In genomic region chr1:155944361-155944760, GRCm38 (mm10) we compare ENCODE assay signal across 26 mouse cellular contexts. TPM values are rescaled to one million over a fixed set of nuclear protein-coding genes. Genes with fewer than 3 reads are reported as not detected.
DNase-seq lines count a peak whose midpoint lies in the region; ATAC-seq and TF ChIP-seq lines count a peak whose summit lies in the region.
"Had no signal": no experiment of that assay in that cellular context is flagged by ENCODE, and none has a peak within 500 bp of the region (broad histone marks: within the 10 kb centered on the region; RNA-seq: fewer than 3 reads in every experiment).

No protein-coding gene starts in this region.

- no peak for TF ChIP-seq POLR2A in liver, adult 2 months (IDR thresholded peaks at IDR 0.05; ENCODE audit: extremely low read depth, insufficient read depth, low read length)

- H3K36me3 ChIP-seq in liver, adult 2 months (ENCODE audit: control insufficient read depth, insufficient read depth, low read length) = peaks cover 50% of the 10 kb centered on the region
- H3K36me3 ChIP-seq in liver, postnatal 0 days (replicated peaks; ENCODE audit: insufficient read depth, low read length) = peaks cover 43% of the 10 kb centered on the region

- no peaks in the 10 kb centered on the region for H3K27me3 ChIP-seq in liver, adult 2 months (ENCODE audit: control insufficient read depth, insufficient read depth, low read length)
- no peaks in the 10 kb centered on the region for H3K27me3 ChIP-seq in liver, postnatal 0 days (ENCODE audit: insufficient read depth, low read length)
- H3K27me3 ChIP-seq: CH12.LX; embryonic facial prominence, embryonic 13.5 days; embryonic facial prominence, embryonic 15.5 days; forebrain, embryonic 12.5 days had no signal

- no peak for ATAC-seq in liver, postnatal 0 days
- ATAC-seq: CD4-positive, CD25-positive, alpha-beta regulatory T cell, adult 4 months; forebrain, embryonic 14.5 days; forebrain, embryonic 16.5 days had no signal

- no peak overlapping the region for H3K9ac ChIP-seq in liver, adult 2 months (ENCODE audit: low read depth, low read length)
- H3K9ac ChIP-seq in liver, postnatal 0 days (replicated peaks) = no peak overlapping the region
- H3K9ac ChIP-seq: embryonic facial prominence, embryonic 13.5 days; embryonic facial prominence, embryonic 15.5 days; forebrain, embryonic 12.5 days had no signal

- H3K4me3 ChIP-seq in liver, adult 2 months (ENCODE audit: insufficient read depth, low read depth, low read length) = no peak overlapping the region
- H3K4me3 ChIP-seq in liver, postnatal 0 days (ENCODE audit: low read depth, low read length) = no peak overlapping the region
- H3K4me3 ChIP-seq: embryonic facial prominence, embryonic 13.5 days; embryonic facial prominence, embryonic 15.5 days; erythroblast, embryonic 14.5 days; forebrain, embryonic 10.5 days; forebrain, embryonic 12.5 days had no signal

- H3K4me2 ChIP-seq in liver, postnatal 0 days (ENCODE audit: low read depth, low read length) = no peak overlapping the region
- H3K4me2 ChIP-seq: embryonic facial prominence, embryonic 13.5 days; embryonic facial prominence, embryonic 15.5 days; forebrain, embryonic 12.5 days had no signal

- peaks cover 4% of the 10 kb centered on the region; the same call in 1 of the 2 replicates for H3K79me2 ChIP-seq in liver, adult 2 months (ENCODE audit: control insufficient read depth, insufficient read depth, low read length)

- TF ChIP-seq CTCF in liver, adult 2 months (IDR thresholded peaks at IDR 0.05; ENCODE audit: low read depth, low read length) = no peak
- TF ChIP-seq CTCF in liver, postnatal 0 days (IDR thresholded peaks at IDR 0.05; ENCODE audit: low read depth) = no peak

- intact Hi-C loops in heart, postnatal 10 days (cut with DNase I) = no loop called here

- H3K4me1 ChIP-seq in liver, adult 2 months (ENCODE audit: control insufficient read depth, insufficient read depth, low read length) = no peaks in the 10 kb centered on the region
- no peaks in the 10 kb centered on the region for H3K4me1 ChIP-seq in liver, postnatal 0 days (ENCODE audit: insufficient read depth)
- H3K4me1 ChIP-seq: embryonic facial prominence, embryonic 13.5 days; embryonic facial prominence, embryonic 15.5 days; forebrain, embryonic 10.5 days; forebrain, embryonic 12.5 days had no signal

- H3K27ac ChIP-seq in liver, adult 2 months (replicated peaks; ENCODE audit: insufficient read depth, low read depth, low read length) = no peak overlapping the region
- H3K27ac ChIP-seq in liver, postnatal 0 days (ENCODE audit: low read depth) = no peak overlapping the region
- H3K27ac ChIP-seq: embryonic facial prominence, embryonic 13.5 days; embryonic facial prominence, embryonic 15.5 days; forebrain, embryonic 10.5 days; forebrain, embryonic 12.5 days had no signal

- WGBS in liver, adult 2 months = 23% methylated on average over 2 of the region's 2 CpGs
- 76% methylated on average over 2 of the region's 2 CpGs for WGBS in liver, postnatal 0 days (ENCODE audit: insufficient replicate concordance)

- TF ChIP-seq EP300 in liver, postnatal 0 days (IDR thresholded peaks at IDR 0.05; ENCODE audit: low read depth) = no peak

- DNase-seq in cerebellum, postnatal 10 days = peak; percentile 4 to 22
- no peak for DNase-seq in cerebellum, postnatal 36 days
- peak; percentile 16 for DNase-seq in heart, adult 11 months
- no peak for DNase-seq in heart, postnatal 10 days
- peak; percentile 78 for DNase-seq in liver, adult 2 months (ENCODE audit: extremely low read depth, low read depth, low spot score)
- no peak for DNase-seq in liver, postnatal 0 days
- no peak for DNase-seq in layer of hippocampus, adult 18-20 months (ENCODE audit: low spot score in 2 of 2)
- DNase-seq: adrenal gland, adult 2 months; adrenal gland, postnatal 10 days; adrenal gland, postnatal 25 days; B cell, adult 2 months; cerebellum, adult 11 months; cerebellum, adult 18-20 months; cerebellum, adult 8-10 months; cerebellum, adult 9-11 months; embryo, embryonic 11 days had no signal

- peaks cover 2% of the 10 kb centered on the region; the same call in 1 of the 2 replicates for H3K9me3 ChIP-seq in liver, postnatal 0 days (ENCODE audit: low read length)
- H3K9me3 ChIP-seq: embryonic facial prominence, embryonic 13.5 days; embryonic facial prominence, embryonic 15.5 days; forebrain, embryonic 12.5 days; G1E had no signal

RNA-seq across cellular contexts. Expression of gene Cep350, which starts 28.7 kb away (rescaled TPM):
- total RNA-seq in heart, postnatal 10 days (2021) = 10 to 100 TPM; 37.3 to 41.0 TPM
- total RNA-seq in liver, adult 2 months (2014; rRNA removed) = 11.7 and 15.2 TPM in 2 replicates
- 2.3 and 2.4 TPM in 2 replicates for polyA plus RNA-seq in liver, adult 2 months (2012; rRNA removed)
- polyA plus RNA-seq in liver, postnatal 0 days (2015; fragmentation: Nextera tagmentation; extraction: Ambion mirVana) = 4.6 and 5.7 TPM in 2 replicates
- 10 to 100 TPM; 44.9 to 50.2 TPM for total RNA-seq in layer of hippocampus, adult 18-20 months (2021)

Comparison
In these comparisons a context has a peak if more than half of its experiments do, and no peak if none do; other contexts are left out.
1. DNase-seq: peak in cerebellum, postnatal 10 days (2 of 2), heart, adult 11 months (single experiment) and liver, adult 2 months (single experiment); none in cerebellum, postnatal 36 days (0 of 2), heart, postnatal 10 days (0 of 2), liver, postnatal 0 days (single experiment) and layer of hippocampus, adult 18-20 months (0 of 2).